In the genomic region with DNA sequence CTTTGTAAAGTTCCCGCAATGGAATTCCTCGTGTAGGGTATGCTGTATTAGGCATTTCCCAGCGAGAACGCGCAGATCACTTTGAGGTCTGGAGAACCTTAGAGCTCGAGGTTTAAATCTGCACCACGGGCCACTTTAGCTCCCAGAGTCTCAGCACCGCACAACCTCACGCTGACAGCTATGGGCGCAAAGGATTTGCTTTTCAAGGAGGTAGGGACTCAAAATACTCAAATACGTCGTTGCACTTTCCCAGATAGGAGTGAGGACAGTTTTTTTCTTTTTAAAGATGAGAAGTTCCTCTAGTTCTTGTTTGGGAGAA, we compare ENCODE assay signal across 10 mouse cellular contexts. TPM values are rescaled to one million over a fixed set of nuclear protein-coding genes. Genes with fewer than 3 reads are reported as not detected.
A peak's percentile ranks its signal among the peaks of the same experiment; 100 is the strongest.
DNase-seq lines count a peak whose midpoint lies in the region; ATAC-seq and TF ChIP-seq lines count a peak whose summit lies in the region.
"Had no signal": no experiment of that assay in that cellular context is flagged by ENCODE, and none has a peak within 500 bp of the region (broad histone marks: within the 10 kb centered on the region; RNA-seq: fewer than 3 reads in every experiment).

No protein-coding gene starts in this region.

- no peaks in the 10 kb centered on the region for H3K36me3 ChIP-seq in lung, postnatal 0 days (ENCODE audit: insufficient read depth, low read length)
- H3K36me3 ChIP-seq in forebrain, embryonic 16.5 days (ENCODE audit: control insufficient read depth, insufficient read depth) = no peaks in the 10 kb centered on the region
- peaks cover 3% of the 10 kb centered on the region; the same call in 1 of the 2 replicates for H3K36me3 ChIP-seq in limb, embryonic 14.5 days (ENCODE audit: control insufficient read depth, insufficient read depth, low read length)
- H3K36me3 ChIP-seq in stomach, embryonic 15.5 days = no peaks in the 10 kb centered on the region

- H3K4me2 ChIP-seq in lung, postnatal 0 days (replicated peaks; ENCODE audit: low read depth, low read length) = peak overlapping the region; percentile 76
- peak overlapping the region; percentile 90 for H3K4me2 ChIP-seq in forebrain, embryonic 16.5 days (ENCODE audit: low read length)
- peak overlapping the region; percentile 82 for H3K4me2 ChIP-seq in limb, embryonic 14.5 days (replicated peaks; ENCODE audit: low read depth, low read length, severe bottlenecking)
- peak overlapping the region; percentile 97 for H3K4me2 ChIP-seq in stomach, embryonic 15.5 days

- H3K9me3 ChIP-seq in lung, postnatal 0 days (ENCODE audit: low read length) = no peaks in the 10 kb centered on the region
- no peaks in the 10 kb centered on the region for H3K9me3 ChIP-seq in forebrain, embryonic 16.5 days (ENCODE audit: control insufficient read depth, low read length)
- H3K9me3 ChIP-seq in limb, embryonic 14.5 days (ENCODE audit: control insufficient read depth, low read length) = no peaks in the 10 kb centered on the region
- H3K9me3 ChIP-seq in stomach, embryonic 15.5 days = no peaks in the 10 kb centered on the region

- H3K9ac ChIP-seq in lung, postnatal 0 days (replicated peaks; ENCODE audit: low read depth) = no peak overlapping the region
- peak overlapping the region; percentile 86 for H3K9ac ChIP-seq in forebrain, embryonic 16.5 days (replicated peaks; ENCODE audit: low read depth, low read length)
- no peak overlapping the region for H3K9ac ChIP-seq in limb, embryonic 14.5 days (ENCODE audit: low read depth, low read length, severe bottlenecking)
- H3K9ac ChIP-seq in stomach, embryonic 15.5 days = no peak overlapping the region

- TF ChIP-seq POLR2A in limb, embryonic 14.5 days (IDR thresholded peaks at IDR 0.05; ENCODE audit: borderline replicate concordance, extremely low read depth, insufficient read depth, insufficient read length) = no peak

- ATAC-seq in lung, postnatal 0 days = no peak
- no peak for ATAC-seq in forebrain, embryonic 16.5 days
- ATAC-seq in limb, embryonic 14.5 days (ENCODE audit: low FRiP score, low read depth) = no peak
- no peak for ATAC-seq in stomach, embryonic 15.5 days (ENCODE audit: insufficient read depth, low FRiP score, low read depth)
- no peak for ATAC-seq in CD4-positive, CD25-positive, alpha-beta regulatory T cell, adult 4 months

- H3K4me3 ChIP-seq in lung, postnatal 0 days (ENCODE audit: low read depth, low read length) = peak overlapping the region; percentile 53
- peak overlapping the region; percentile 76 for H3K4me3 ChIP-seq in forebrain, embryonic 16.5 days (replicated peaks; ENCODE audit: low read length)
- H3K4me3 ChIP-seq in limb, embryonic 14.5 days (replicated peaks; ENCODE audit: low read length) = peak overlapping the region; percentile 52
- H3K4me3 ChIP-seq in stomach, embryonic 15.5 days (replicated peaks) = peak overlapping the region; percentile 67

- no peak for TF ChIP-seq EP300 in lung, postnatal 0 days (IDR thresholded peaks at IDR 0.05)

- no peak for DNase-seq in lung, postnatal 0 days (ENCODE audit: low spot score)
- DNase-seq in lung, postnatal 14 days = no peak
- DNase-seq in limb, embryonic 14.5 days (ENCODE audit: low spot score) = no peak
- DNase-seq in gastrocnemius, adult 18-20 months (ENCODE audit: low spot score) = no peak
- DNase-seq in cerebellum, adult 8-10 months = no peak

- WGBS in lung, postnatal 0 days = under 1% methylated on average over 12 of the region's 12 CpGs
- 0% methylated on average over 12 of the region's 12 CpGs for WGBS in forebrain, embryonic 16.5 days
- WGBS in limb, embryonic 14.5 days = 3% methylated on average over 12 of the region's 12 CpGs
- WGBS in stomach, embryonic 15.5 days = 3% methylated on average over 12 of the region's 12 CpGs

- H3K27ac ChIP-seq in lung, postnatal 0 days (ENCODE audit: low read length) = no peak overlapping the region
- peak overlapping the region; percentile 91 for H3K27ac ChIP-seq in forebrain, embryonic 16.5 days (ENCODE audit: low read length)
- no peak overlapping the region for H3K27ac ChIP-seq in limb, embryonic 14.5 days (replicated peaks; ENCODE audit: low read depth, low read length)
- no peak overlapping the region for H3K27ac ChIP-seq in stomach, embryonic 15.5 days

- no peak for TF ChIP-seq CTCF in lung, postnatal 0 days (IDR thresholded peaks at IDR 0.05)

- H3K4me1 ChIP-seq in lung, postnatal 0 days (ENCODE audit: insufficient read depth, low read depth, low read length) = 0 out of 2 replicates have a peak, but pooled peaks cover 6% of the 10 kb centered on the region
- H3K4me1 ChIP-seq in forebrain, embryonic 16.5 days (replicated peaks; ENCODE audit: control insufficient read depth, insufficient read depth, low read length) = peaks cover 20% of the 10 kb centered on the region
- H3K4me1 ChIP-seq in limb, embryonic 14.5 days (ENCODE audit: control insufficient read depth, insufficient read depth, low read length) = peaks cover 11% of the 10 kb centered on the region
- peaks cover 20% of the 10 kb centered on the region for H3K4me1 ChIP-seq in stomach, embryonic 15.5 days

- peaks cover 15% of the 10 kb centered on the region for H3K27me3 ChIP-seq in lung, postnatal 0 days (replicated peaks; ENCODE audit: insufficient read depth, low read length)
- 0 out of 2 replicates have a peak, but pooled peaks cover 4% of the 10 kb centered on the region for H3K27me3 ChIP-seq in forebrain, embryonic 16.5 days (replicated peaks; ENCODE audit: control insufficient read depth, insufficient read depth, low read length)
- peaks cover 23% of the 10 kb centered on the region; the same call in 1 of the 2 replicates for H3K27me3 ChIP-seq in limb, embryonic 14.5 days (ENCODE audit: control insufficient read depth, insufficient read depth, low read length)
- H3K27me3 ChIP-seq in stomach, embryonic 15.5 days (replicated peaks) = peaks cover 26% of the 10 kb centered on the region

RNA-seq across cellular contexts. Expression of a gene that starts 0.6 kb away (rescaled TPM):
- polyA plus RNA-seq in lung, postnatal 0 days (2015; fragmentation: Nextera tagmentation; extraction: Ambion mirVana) = 23.7 and 45.9 TPM in 2 replicates
- polyA plus RNA-seq in forebrain, embryonic 16.5 days (2015; fragmentation: Nextera tagmentation; extraction: Ambion mirVana) = 51.1 and 62.5 TPM in 2 replicates
- polyA plus RNA-seq in limb, embryonic 14.5 days (2012; rRNA removed) = 277 and 285 TPM in 2 replicates
- 191 and 214 TPM in 2 replicates for polyA plus RNA-seq in limb, embryonic 14.5 days (2014; fragmentation: Nextera tagmentation; extraction: Ambion mirVana)
- 52.4 and 56.4 TPM in 2 replicates for polyA plus RNA-seq in stomach, embryonic 15.5 days (2015; fragmentation: Nextera tagmentation; extraction: Ambion mirVana)
- 10 to 100 TPM; 12.0 to 13.4 TPM for total RNA-seq in gastrocnemius, adult 18-20 months (2021)
- not detected for polyA plus RNA-seq in CD4-positive, CD25-positive, alpha-beta regulatory T cell, adult 4 months (2017; shearing (Covaris generic))
- total RNA-seq: neutrophil, adult 5-6 weeks had no signal

RNA-seq across cellular contexts. Expression of a gene that starts 16.7 kb away (rescaled TPM):
- polyA plus RNA-seq in lung, postnatal 0 days (2015; fragmentation: Nextera tagmentation; extraction: Ambion mirVana) = 0.23 and 0.69 TPM in 2 replicates
- 0.23 TPM in 1 of 2 replicates, not detected in the other for polyA plus RNA-seq in forebrain, embryonic 16.5 days (2015; fragmentation: Nextera tagmentation; extraction: Ambion mirVana)
- polyA plus RNA-seq in limb, embryonic 14.5 days (2012; rRNA removed) = 1.4 and 2.0 TPM in 2 replicates
- 1.6 and 1.7 TPM in 2 replicates for polyA plus RNA-seq in limb, embryonic 14.5 days (2014; fragmentation: Nextera tagmentation; extraction: Ambion mirVana)
- polyA plus RNA-seq in stomach, embryonic 15.5 days (2015; fragmentation: Nextera tagmentation; extraction: Ambion mirVana) = 4.2 and 8.7 TPM in 2 replicates
- not detected for total RNA-seq in gastrocnemius, adult 18-20 months (2021)
- polyA plus RNA-seq in CD4-positive, CD25-positive, alpha-beta regulatory T cell, adult 4 months (2017; shearing (Covaris generic)) = not detected
- total RNA-seq: neutrophil, adult 5-6 weeks had no signal

RNA-seq across cellular contexts. Expression of a gene that starts 25.9 kb away (rescaled TPM):
- polyA plus RNA-seq in lung, postnatal 0 days (2015; fragmentation: Nextera tagmentation; extraction: Ambion mirVana) = not detected in 2 replicates
- polyA plus RNA-seq in forebrain, embryonic 16.5 days (2015; fragmentation: Nextera tagmentation; extraction: Ambion mirVana) = not detected in 2 replicates
- 0.06 and 0.14 TPM in 2 replicates for polyA plus RNA-seq in limb, embryonic 14.5 days (2012; rRNA removed)
- polyA plus RNA-seq in limb, embryonic 14.5 days (2014; fragmentation: Nextera tagmentation; extraction: Ambion mirVana) = not detected in 2 replicates
- polyA plus RNA-seq in stomach, embryonic 15.5 days (2015; fragmentation: Nextera tagmentation; extraction: Ambion mirVana) = not detected in 2 replicates
- total RNA-seq in gastrocnemius, adult 18-20 months (2021) = not detected
- not detected for polyA plus RNA-seq in CD4-positive, CD25-positive, alpha-beta regulatory T cell, adult 4 months (2017; shearing (Covaris generic))
- total RNA-seq: layer of hippocampus, postnatal 36 days; neutrophil, adult 5-6 weeks had no signal

Comparison
In these comparisons a context has a peak if more than half of its experiments do, and no peak if none do; other contexts are left out.
1. RNA of a gene that starts 0.6 kb away (polyA plus RNA-seq): 191 to 285 TPM in limb, embryonic 14.5 days, 52.4 to 56.4 TPM in stomach, embryonic 15.5 days, 51.1 to 62.5 TPM in forebrain, embryonic 16.5 days and 23.7 to 45.9 TPM in lung, postnatal 0 days; not detected in CD4-positive, CD25-positive, alpha-beta regulatory T cell, adult 4 months; every median in the first group is over 10 times any median in the second.
2. Peak in every context shown above with its lines, with median percentiles within 50 percentile points of each other: H3K4me2 ChIP-seq and H3K4me3 ChIP-seq.